ENCODE assay signal across 18 mouse cellular contexts in genomic region chr1:137963656-137964055, GRCm38 (mm10).
"Had no signal": no experiment of that assay in that cellular context is flagged by ENCODE, and none has a peak within 500 bp of the region (broad histone marks: within the 10 kb centered on the region; RNA-seq: fewer than 3 reads in every experiment).

No protein-coding gene starts in this region.

- ATAC-seq: intestine, embryonic 16.5 days; liver, postnatal 0 days had no signal

- H3K27me3 ChIP-seq: kidney, embryonic 15.5 days; limb, embryonic 12.5 days; liver, embryonic 13.5 days; lung, embryonic 15.5 days; megakaryocyte, embryonic 14.5 days; neural tube, embryonic 12.5 days had no signal

- DNase-seq: kidney, adult 2 months; kidney, postnatal 14 days; liver; liver, embryonic 13.5 days; liver, postnatal 0 days; lung, postnatal 14 days; right cerebral cortex, postnatal 4 days; spleen, adult 18-20 months; thymus, adult 18-20 months; thymus, postnatal 25 days had no signal

- H3K4me3 ChIP-seq: kidney, embryonic 15.5 days; limb, embryonic 12.5 days; liver, embryonic 13.5 days; lung, embryonic 15.5 days; megakaryocyte, embryonic 14.5 days; myocyte; neural tube, embryonic 12.5 days had no signal

- H3K9me3 ChIP-seq: kidney, embryonic 15.5 days; limb, embryonic 12.5 days; liver, embryonic 13.5 days; lung, embryonic 15.5 days; megakaryocyte, embryonic 14.5 days; neural tube, embryonic 12.5 days had no signal

- H3K27ac ChIP-seq: kidney, embryonic 15.5 days; limb, embryonic 12.5 days; liver, embryonic 13.5 days; lung, embryonic 15.5 days; macrophage; neural tube, embryonic 12.5 days had no signal

- H3K9ac ChIP-seq: kidney, embryonic 15.5 days; limb, embryonic 12.5 days; liver, embryonic 13.5 days; liver, postnatal 0 days; lung, embryonic 15.5 days; neural tube, embryonic 12.5 days had no signal

- H3K4me2 ChIP-seq: kidney, embryonic 15.5 days; limb, embryonic 12.5 days; liver, embryonic 13.5 days; lung, embryonic 15.5 days; neural tube, embryonic 12.5 days had no signal

- H3K4me1 ChIP-seq: kidney, embryonic 15.5 days; limb, embryonic 12.5 days; liver, embryonic 13.5 days; lung, embryonic 15.5 days had no signal
